Mouse (Mus musculus) lung, adult 2 months (tissue): Measurements from ENCODE around the gene Sgcd. TPM values are rescaled to one million over a fixed set of nuclear protein-coding genes. Genes with fewer than 3 reads are reported as not detected.

Experiments used
- DNase-seq: peaks from one replicate; pipeline ENCODE4 v3.0.0; 2022
- H3K4me1 ChIP-seq: fragments of 200-500 bp; 2 replicates; pipeline ENCODE4 v1.6.1; 2011; ENCODE audit warnings: low read length; ENCODE audit not compliant: control insufficient read depth, insufficient read depth
- H3K4me3 ChIP-seq: fragments of 200-500 bp; replicated peaks from 2 replicates; pipeline ENCODE3; 2011; ENCODE audit warnings: low read depth, mild to moderate bottlenecking, control low read depth, low read length; ENCODE audit errors: extremely low read depth
- CTCF ChIP-seq: fragments of 200-500 bp; IDR thresholded peaks from 2 replicates; pipeline ENCODE4 v1.5.1; 2011; ENCODE audit warnings: mild to moderate bottlenecking, low read length, control low read depth; ENCODE audit not compliant: insufficient read depth
- POLR2A ChIP-seq: fragments of 200-500 bp; IDR thresholded peaks from 2 replicates; pipeline ENCODE4 v1.6.1; 2011; ENCODE audit warnings: low read depth, mild to moderate bottlenecking, control low read depth, low read length, borderline replicate concordance; ENCODE audit errors: extremely low read depth
- WGBS: fragments of 180-500 bp; shearing (Covaris S2); methylation state at CpG from one replicate; pipeline ENCODE4 v1.1.7; 2018; 5-methylcytosine and 5-hydroxymethylcytosine counted together
- polyA plus RNA-seq: library from polyadenylated mRNA; depleted of rRNA; stranded (reverse); fragments of >200 nt; gene quantifications from 2 replicates; pipeline ENCODE4 v1.2.3, GENCODE M21; 2012

Sgcd gene
- polyA plus RNA-seq, 1 experiment: 1.0 TPM

DNA sequence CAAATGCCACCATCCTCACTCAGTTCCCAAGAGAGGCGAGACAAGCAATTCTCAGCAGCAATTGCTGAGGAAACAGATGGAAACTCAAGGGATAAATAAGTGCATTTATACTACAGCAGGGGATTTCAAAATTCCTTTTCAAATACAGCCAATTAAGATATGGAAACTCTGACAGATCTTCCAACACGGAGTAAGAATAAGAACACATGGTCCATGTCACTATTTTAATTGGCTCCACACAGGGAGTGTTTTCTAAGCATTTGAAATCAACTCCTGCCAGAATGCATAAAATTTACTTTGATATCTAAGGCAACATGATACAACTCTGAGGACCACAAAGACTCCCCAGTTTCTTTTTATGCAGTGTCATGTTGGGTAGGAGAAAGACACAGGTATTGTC, 49.0 kb downstream of the Sgcd start:
- Histone ChIP-seq H3K4me3 (no peak overlapping the region), H3K4me1 (no peaks in the 10 kb centered on the region)
- no peak for TF ChIP-seq CTCF
- no peak for TF ChIP-seq POLR2A
- WGBS: 59% methylated on average over 2 of the region's 2 CpGs
- no peak for DNase-seq

DNA sequence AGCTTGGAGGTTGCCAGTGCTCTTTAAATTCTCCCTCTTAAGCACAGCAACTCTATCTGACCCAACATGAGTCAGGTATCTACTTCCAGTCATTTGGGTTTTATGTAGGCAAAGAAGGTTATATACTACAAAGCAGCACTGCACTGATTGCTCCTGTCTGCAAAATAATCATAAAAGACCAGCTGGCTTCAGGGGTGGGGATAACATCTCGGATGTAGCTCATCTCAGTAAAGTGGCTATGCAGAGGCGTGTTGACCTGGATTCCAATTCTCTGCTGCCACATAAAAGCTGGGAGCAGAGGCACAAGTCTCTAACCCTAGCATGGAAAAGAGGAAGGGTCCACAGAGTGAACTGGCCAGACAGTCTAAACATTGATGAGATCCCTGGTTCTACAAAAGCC, 71.2 kb downstream of the Sgcd start:
- 66% methylated on average over 2 of the region's 2 CpGs for WGBS
- no peak for DNase-seq
- TF ChIP-seq POLR2A (no peak), CTCF (no peak)
- Histone ChIP-seq H3K4me1 (no peaks in the 10 kb centered on the region), H3K4me3 (no peak overlapping the region)

DNA sequence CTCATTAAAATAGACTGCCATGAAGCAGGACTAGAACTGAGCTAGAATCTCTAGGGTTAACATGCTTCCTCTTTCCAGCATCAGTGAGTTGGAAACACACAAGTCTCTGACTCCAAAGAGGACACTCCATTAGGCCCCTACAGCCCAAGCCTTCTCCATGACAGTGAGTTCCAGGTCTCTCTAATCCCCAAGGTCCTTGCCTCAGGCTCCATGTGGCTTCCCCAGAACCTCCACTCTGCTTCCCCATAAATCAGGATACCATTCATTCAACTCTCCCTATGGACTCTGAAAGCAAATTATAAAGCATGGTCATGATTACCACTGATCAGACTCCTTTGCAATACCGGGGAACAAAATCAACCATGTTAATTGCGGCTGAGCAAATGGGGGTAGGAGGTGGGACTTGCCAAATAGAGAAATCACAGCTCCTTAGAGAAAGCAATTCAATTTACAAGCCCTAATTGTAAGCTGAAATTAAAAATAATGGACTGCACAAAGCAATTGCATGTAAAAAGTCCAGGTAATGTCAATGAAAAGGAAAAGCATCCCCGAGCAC, 97.1 kb downstream of the Sgcd start:
- Histone ChIP-seq H3K4me3 (no peak overlapping the region), H3K4me1 (no peaks in the 10 kb centered on the region)
- WGBS: 95% methylated on average over 3 of the region's 3 CpGs
- DNase-seq: no peak
- no peak for TF ChIP-seq POLR2A
- TF ChIP-seq CTCF: no peak

DNA sequence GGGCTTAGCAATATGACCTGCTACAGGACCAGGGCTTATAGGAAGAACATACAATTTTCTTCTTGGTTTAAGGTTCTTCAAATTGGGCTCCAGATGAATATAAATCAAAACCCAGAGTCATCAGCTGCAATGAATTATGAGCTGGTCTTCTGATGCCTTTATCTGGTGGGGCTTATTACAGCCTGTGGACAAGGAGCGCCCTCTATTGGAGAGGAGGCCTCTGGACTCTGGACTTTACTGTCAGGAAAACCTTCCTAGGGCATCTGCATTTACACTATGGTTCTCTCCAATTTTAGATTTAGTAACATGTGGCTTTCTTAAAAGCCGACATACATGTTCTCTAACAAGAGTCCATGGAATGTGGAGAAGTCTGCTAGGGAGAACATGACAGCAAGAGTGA, 98.5 kb downstream of the Sgcd start:
- no peak for DNase-seq
- no peaks in the 10 kb centered on the region for H3K4me1 ChIP-seq
- H3K4me3 ChIP-seq: no peak overlapping the region
- 49% methylated on average over 2 of the region's 2 CpGs for WGBS
- TF ChIP-seq POLR2A: no peak
- 0 out of 2 replicates have a peak, but pooled peaks have one; percentile 5 for TF ChIP-seq CTCF

DNA sequence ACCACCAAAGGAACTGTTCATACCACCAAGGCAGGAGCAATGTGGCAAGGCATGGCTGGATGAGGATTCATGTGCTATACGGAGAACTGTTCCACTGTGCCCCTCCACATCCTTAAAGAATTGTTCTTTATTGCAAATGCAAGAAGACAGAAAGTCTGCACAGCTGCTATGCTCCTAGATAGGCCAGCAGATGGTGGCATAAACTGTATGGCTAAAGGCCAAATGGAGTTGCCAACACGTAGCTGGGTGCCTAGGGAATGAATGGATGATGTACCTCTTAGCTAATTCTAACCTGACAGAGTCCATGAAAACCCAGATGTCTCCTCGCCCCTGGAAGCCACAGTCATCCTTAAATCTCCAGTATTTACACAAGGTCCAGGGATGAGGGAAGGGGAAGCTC, 103.5 kb downstream of the Sgcd start:
- Histone ChIP-seq H3K4me3 (no peak overlapping the region), H3K4me1 (no peaks in the 10 kb centered on the region)
- TF ChIP-seq CTCF: no peak
- TF ChIP-seq POLR2A: no peak
- DNase-seq: no peak
- 55% methylated on average over 3 of the region's 3 CpGs for WGBS

DNA sequence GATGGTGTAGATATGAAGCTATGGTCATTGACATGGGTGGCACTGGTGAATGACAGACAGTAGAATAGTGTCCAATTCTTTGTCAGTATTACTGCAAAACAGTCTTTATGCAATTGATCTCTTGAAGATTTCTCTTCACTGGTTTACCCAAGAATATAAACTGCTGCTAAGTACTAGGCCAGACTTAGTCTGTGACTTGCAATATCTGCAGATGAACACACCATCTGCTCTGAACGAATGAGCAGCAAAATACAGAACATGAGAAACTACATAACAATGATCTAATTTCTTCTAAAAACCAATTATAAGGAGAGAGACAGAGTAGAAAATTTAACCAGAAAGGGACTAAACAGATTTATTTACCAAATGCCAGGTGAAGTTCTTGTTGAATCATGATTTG, 105.2 kb downstream of the Sgcd start:
- Histone ChIP-seq H3K4me1 (no peaks in the 10 kb centered on the region), H3K4me3 (no peak overlapping the region)
- WGBS: 77% methylated on average over 1 of the region's 1 CpGs
- no peak for DNase-seq
- TF ChIP-seq CTCF (no peak), POLR2A (no peak)

DNA sequence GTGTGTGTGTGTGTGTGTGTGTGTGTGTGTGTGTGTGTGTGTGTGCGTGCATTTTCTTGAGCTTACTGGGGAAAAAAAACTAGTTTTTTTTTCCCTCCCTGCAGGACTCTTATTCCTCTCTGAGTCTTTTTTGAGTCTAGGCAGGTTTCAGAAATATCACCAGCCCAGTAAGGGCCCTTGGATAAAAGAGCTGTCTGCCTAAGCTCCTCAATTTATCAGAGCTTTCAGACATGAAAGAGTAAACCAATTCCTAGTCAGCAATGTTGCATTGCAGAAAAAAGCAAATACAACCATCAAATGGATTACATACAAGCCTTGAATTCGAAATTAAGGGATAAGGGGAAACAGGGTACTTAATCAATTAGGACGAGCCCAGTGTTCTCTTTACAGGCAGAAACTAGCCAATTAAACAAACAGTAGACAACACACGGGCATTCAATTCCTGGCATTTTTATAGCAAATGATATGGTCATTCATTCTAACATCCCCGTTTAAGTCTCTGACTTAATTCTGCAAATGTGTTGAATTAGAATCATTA, 112.1 kb downstream of the Sgcd start:
- TF ChIP-seq CTCF (no peak), POLR2A (no peak)
- no peak for DNase-seq
- H3K4me1 ChIP-seq: no peaks in the 10 kb centered on the region
- no peak overlapping the region for H3K4me3 ChIP-seq
- 56% methylated on average over 5 of the region's 5 CpGs for WGBS

DNA sequence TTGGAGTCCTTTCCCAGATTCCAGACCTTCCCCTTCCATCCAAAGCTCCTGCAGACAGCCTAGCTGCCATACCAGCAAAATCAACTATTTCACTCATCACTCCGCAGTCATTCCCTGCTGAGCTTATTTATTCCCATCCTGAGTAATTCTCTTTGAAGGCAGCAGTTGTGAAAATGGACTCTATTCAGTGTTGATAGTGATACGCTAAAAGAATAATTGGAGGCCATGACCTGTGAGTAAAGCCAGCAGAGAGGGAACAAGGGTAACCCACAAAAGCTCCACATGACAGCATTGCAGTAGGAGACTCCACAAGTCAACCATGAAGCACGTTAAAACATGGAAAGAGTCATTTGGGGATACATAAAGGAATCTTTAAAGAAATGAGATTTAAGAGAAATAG, 142.9 kb downstream of the Sgcd start:
- no peak for DNase-seq
- no peak overlapping the region for H3K4me3 ChIP-seq
- TF ChIP-seq CTCF: no peak
- no peak for TF ChIP-seq POLR2A
- 48% methylated on average over 3 of the region's 3 CpGs for WGBS
- no peaks in the 10 kb centered on the region for H3K4me1 ChIP-seq

DNA sequence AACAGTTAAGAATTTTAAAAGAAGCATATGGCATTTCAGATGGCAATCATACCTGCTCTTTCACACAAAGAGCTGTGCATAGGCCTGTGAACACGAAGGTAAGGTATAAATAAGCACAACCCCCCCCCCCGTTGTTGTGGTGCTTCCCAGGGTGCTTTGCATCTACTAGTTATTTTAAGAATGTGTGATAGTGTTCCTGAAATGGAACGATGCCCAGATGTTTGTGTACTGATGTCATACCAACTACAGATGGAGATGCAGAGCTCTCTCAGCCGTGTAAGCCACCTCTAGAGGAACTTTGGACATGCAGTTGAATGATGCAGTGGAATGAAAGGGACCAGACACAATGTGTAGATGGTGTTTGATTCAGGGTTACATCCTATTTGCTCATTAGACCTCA, 155.5 kb downstream of the Sgcd start:
- WGBS: 35% methylated on average over 4 of the region's 4 CpGs
- Histone ChIP-seq H3K4me1 (no peaks in the 10 kb centered on the region), H3K4me3 (no peak overlapping the region)
- no peak for DNase-seq
- TF ChIP-seq POLR2A (no peak), CTCF (no peak)

DNA sequence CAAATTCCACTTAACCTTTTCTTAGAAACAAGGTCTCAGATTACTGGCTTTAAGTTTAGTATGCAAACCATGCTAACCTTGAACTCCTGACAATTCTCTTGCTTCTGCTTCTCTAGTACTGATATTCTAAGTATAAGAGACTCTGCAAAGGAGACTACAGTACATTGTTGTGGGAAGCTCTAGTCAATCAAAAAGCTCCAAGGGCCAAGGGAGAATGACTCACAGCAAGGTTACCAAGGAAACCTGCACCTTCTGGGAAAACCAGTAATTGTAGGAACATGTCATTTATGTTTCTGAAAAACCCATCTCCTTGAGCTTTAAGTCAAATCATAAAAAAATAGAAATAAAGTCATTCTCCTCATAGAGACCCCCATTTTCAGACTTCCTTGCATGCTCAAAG, 178.5 kb downstream of the Sgcd start:
- Histone ChIP-seq H3K4me1 (no peaks in the 10 kb centered on the region), H3K4me3 (no peak overlapping the region)
- no peak for DNase-seq
- TF ChIP-seq POLR2A (no peak), CTCF (no peak)

DNA sequence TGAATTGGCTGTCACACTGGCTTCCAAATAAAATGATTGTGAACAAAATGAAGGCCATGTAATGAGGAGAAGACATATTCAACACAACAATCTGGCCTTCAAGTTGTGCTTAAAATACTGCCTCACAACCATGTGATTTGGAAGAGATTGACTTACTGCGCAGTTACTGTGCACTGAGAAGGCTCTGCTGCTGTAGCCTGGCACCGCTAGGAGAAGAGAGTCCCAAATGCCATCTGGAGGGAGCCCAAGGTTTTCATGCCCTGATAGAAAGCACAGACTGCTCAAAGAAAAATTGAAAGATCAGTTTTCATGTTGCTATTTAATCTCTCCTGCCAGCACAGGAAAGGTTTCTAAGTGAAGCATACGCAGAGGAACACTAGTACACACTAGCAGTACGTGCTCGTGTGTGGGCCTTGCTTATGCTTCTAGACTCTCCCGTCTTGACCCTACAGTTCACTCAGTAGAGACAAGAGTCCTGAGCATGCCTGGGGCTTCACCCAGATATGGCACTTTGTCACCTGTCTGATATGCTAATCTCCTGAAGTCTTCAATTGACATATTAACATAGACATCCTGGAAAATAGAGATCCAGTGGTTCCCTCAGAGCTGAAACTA, 184.6 kb downstream of the Sgcd start:
- WGBS: 81% methylated on average over 6 of the region's 6 CpGs
- no peak overlapping the region for H3K4me3 ChIP-seq
- H3K4me1 ChIP-seq: no peaks in the 10 kb centered on the region
- no peak for TF ChIP-seq POLR2A
- TF ChIP-seq CTCF: no peak
- DNase-seq: no peak

DNA sequence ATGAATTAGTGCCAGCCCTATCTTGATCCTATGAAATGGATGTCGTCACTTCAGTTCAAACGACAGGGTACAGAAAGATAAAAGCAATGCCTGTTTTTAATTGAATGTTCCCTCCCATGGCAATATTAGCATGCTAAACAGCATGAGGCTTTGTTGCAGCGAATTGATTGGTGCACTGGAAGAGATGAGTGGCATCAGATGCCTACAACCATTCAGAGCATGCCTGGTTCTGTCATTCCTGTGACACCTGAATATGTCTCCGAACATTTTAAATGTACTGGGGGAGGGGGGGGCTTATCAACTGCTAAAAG, 210.9 kb downstream of the Sgcd start:
- Histone ChIP-seq H3K4me1 (no peaks in the 10 kb centered on the region), H3K4me3 (no peak overlapping the region)
- no peak for DNase-seq
- no peak for TF ChIP-seq POLR2A
- no peak for TF ChIP-seq CTCF
- WGBS: 66% methylated on average over 4 of the region's 4 CpGs
